Mouse (Mus musculus) urinary bladder, postnatal 4 days (tissue): ENCODE measurements around the gene Prpf38a.

Experiments
- DNase-seq, 2 experiments: peaks; one replicate each; pipeline ENCODE4 v3.0.0; 2021 to 2022; ENCODE audit warnings: low spot score in 2 of 2

Prpf38a gene

GRCm38 (mm10) chr4:108578840-108579742, at the start of gene Prpf38a, which contains the start of gene Orc1:
Prpf38a (minus strand) TSS chr4:108579336.
Orc1 (plus strand) TSS chr4:108579423.
- peak; percentile 92 to 97 for DNase-seq

DNA sequence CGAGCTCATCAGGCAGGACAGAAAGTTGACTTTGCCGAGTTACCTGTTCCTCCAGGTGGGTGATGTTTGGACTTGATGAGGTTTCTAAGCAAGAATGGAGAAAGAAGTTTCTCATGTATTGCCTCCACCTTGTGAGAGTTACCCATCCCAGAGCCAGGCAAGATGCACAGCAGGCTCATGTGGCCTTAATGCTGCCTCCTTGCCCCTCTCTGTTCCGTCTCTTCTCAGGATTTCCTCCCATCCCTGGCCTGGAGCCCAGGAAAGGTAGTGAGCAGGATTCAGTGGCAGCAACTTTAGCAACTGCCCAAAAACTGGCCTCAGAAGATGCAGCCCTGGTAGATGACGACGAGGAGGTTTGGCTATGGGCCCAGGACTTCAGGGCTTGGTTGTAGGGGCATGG, 47.9 kb upstream of the Prpf38a start:
- DNase-seq, result no peak

- no peak for DNase-seq
Observed at GRCm38 (mm10) chr4:108621504-108621903, 42.4 kb upstream of the Prpf38a start.

DNA sequence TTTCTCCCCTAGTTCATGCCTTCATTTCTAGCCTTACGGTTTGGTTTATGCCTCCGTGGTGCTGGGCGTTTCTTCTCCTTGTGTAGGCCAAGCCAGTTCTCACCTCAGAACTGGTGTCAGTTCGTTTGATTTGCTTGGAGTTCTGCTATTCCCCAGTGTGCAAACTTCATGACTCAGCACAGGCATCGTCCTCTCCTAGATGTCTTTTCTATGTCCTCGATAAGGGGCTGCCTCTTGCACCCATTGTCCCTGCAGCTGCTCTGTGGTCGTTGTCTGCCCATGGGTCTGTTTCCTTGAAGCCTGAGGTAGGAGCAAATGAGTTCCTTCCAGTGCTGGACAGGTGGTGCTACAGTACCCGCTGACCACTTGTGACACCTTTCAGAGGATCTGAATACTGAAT, 41.4 kb upstream of the Prpf38a start:
- no peak for DNase-seq

DNA sequence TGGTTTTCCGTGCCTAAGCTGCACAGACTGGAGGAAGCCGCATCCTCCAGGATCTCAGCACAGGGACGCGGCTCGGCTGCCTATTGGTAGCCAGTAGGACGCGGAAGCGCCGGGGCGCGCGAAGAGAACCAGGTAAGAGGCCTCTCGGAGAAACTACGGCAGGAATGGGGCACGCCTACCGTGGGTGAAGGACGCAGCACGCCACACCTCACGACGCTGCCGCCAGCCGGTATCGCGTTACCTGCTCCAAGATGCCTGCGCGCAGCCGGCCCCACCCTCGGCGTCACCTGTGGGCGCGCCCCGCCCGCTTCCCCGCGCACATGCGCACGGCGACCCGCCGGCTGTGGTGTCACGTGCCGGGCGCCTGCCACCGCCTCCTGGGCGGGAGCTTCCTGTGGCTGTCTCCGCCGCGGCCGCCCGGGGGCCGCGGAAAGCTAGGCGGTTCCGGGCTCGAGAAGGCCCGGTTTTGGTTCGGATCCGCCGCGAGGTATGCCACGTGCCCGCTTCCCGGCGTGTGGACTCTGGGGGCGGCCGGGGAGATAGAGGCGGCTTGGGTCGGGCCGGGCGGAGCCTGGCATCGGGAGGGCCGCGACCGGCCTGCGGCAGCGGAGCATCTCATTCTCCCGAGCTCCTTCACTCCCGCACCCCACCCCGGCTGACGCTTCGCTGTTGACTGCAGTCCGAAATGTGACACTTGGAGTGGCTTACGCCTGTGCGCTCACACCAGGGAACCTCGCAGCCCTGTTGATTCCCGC, 40.6 kb upstream of the Prpf38a start, which contains the start of gene Cc2d1b:
Gene Cc2d1b (plus strand): TSS at position 354 of the 755 bp plus-strand sequence.
- DNase-seq, result peak; percentile 86 to 88

GRCm38 (mm10) chr4:108619165-108619564, 40.0 kb upstream of the Prpf38a start:
- no peak for DNase-seq

GRCm38 (mm10) chr4:108618586-108618985, 39.5 kb upstream of the Prpf38a start:
- DNase-seq, result no peak

DNA sequence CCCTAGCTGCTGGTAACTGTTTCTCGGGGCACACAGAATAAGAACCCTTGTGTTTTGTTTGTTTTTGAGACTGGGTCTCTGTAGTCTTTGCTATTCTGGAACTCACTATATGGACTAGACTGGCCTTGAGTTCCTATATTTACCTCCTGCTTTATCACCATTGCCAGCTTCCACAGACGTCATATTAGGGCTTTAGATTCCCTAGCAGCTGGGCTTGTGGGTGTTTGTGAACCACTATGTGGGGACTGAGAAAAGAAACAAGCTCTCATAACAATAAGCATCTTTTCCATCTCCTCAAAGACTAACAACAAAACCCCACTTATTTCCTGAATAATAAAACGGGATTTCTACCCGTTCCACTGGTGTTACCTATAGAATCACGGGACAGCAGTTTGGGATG, 31.8 kb upstream of the Prpf38a start:
- DNase-seq, result no peak

- no peak for DNase-seq
Observed at GRCm38 (mm10) chr4:108608651-108609050, 29.5 kb upstream of the Prpf38a start.

DNA sequence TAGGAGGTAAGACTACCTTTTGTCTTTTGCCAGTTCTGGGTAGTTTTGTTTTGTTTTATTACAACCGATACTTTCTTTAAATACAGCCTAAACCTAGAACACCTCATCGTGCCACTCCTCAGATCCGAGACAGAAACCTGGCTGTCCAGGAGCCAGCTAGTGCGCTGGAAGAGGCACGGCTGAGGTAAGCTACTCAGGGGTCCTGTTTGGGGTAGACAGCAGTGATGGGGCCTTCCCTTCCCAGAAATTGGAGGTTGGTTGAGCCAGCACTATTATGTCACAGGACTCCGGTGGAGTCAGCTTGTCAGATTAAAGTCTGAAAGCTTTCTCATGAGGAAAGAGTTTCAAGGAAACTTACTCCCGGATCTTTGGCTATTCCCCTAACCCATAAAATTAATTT, 22.7 kb upstream of the Prpf38a start:
- no peak for DNase-seq

- no peak for DNase-seq
Observed at GRCm38 (mm10) chr4:108598306-108598705, 19.2 kb upstream of the Prpf38a start.

DNA sequence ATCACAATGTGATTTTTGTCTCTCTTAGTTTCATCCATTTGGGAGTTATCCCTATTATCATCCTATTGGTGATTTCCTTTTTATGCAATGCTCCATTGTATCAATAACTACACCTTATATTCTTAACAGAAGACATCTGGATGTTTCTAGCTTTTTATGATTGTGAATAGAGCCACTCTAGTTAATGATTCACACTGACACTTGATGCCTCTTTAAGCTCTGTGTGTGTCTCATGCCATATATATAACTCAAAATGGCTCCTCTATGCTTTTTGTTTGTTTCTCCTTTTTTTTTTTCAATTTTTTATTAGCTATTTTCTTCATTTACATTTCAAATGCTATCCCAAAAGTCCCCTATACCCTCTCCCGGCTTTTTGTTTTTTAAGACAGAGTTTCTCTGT, 16.6 kb upstream of the Prpf38a start:
- no peak for DNase-seq

DNA sequence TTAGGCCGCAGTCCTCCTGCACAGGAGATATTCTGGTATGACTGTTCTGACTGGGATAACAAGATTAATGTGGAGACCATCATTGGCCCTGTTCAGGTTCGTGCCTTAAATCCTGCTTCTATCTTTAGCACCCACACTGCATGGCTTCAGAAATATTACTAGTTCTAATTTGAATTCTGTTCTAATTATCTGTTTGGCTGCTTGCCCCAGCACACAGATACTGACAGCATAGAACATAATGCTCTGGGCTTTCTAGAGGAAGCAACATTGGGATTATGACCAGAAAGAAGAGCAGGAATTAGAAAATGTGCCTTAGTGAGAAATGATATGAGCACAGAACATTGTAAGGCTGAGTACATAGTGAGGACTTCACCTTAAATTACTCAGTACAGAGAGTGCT, 14.2 kb upstream of the Prpf38a start:
- DNase-seq, result no peak

DNA sequence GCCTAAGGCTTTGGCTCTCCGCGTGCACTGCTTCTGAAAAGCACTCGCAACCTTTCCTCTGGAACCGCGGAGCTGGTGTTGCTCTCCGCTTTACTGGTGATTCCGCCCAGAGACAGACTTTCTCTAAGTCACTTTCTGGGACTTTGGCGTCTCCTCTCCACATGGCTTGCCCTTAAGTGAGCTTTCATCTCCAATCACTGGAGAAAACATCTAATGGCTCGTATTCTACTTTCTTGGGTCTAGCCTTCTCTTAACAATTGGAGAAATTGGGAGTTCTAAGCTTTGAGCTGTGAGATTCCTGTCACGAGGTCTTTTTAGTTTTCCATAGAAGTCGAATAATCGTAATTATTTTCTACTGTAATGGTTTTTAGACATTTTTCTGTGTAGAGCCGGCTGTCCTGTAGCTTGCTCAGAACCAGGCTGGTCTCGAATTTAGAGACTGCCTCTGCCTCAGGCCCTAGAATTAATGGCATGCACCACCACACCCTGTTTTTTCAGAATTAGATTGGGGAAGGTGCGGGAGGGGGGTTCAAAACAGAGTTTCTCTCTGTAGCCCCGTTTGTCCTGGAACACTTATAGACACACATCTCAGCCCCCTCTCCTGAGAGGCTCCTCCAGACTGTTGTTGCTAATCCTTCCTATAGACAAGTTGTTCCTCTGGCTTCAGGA, 741 bp upstream of the Prpf38a start:
- DNase-seq, result no peak

- DNase-seq, result no peak
Observed at GRCm38 (mm10) chr4:108572644-108573043, 6.5 kb downstream of the Prpf38a start.

DNA sequence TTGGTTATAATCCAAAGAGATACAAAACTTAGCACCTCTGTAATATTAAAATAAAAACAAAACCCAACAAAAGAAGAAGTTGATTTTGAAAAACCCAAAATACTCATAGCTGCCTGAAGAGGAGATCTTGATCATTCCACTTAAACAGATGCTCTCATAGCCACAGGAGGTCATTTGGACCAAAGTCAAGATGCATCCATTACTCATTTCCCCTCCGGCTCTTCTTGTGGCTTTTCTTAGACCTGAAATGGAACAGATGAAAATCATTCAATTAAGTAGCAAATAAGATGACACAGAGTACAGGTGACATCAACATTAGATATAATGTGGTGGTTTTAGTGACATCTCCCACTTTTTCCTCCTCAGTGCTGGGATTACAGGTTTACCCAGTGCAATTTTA, 14.1 kb downstream of the Prpf38a start:
- no peak for DNase-seq

GRCm38 (mm10) chr4:108539701-108540100, 39.4 kb downstream of the Prpf38a start:
- DNase-seq, result no peak
